Mouse (Mus musculus) testis, adult 2 months (tissue): ENCODE measurements around the gene Gm5129.

Experiments
- CTCF ChIP-seq: fragments of 200-500 bp; IDR thresholded peaks from 2 replicates; pipeline ENCODE4 v1.5.1; 2012; ENCODE audit warnings: low read depth, mild to moderate bottlenecking, inconsistent platforms, low read length, moderate library complexity; ENCODE audit not compliant: control insufficient read depth, insufficient read depth, insufficient replicate concordance
- POLR2A ChIP-seq: fragments of 200-500 bp; IDR thresholded peaks from 2 replicates; pipeline ENCODE4 v1.6.1; 2012; ENCODE audit warnings: low read depth, mild to moderate bottlenecking, inconsistent platforms, low read length, moderate library complexity; ENCODE audit not compliant: control insufficient read depth

- TF ChIP-seq POLR2A (no peak), CTCF (no peak)
Measured at GRCm38 (mm10) chr5:29741093-29741492, 5.4 kb upstream of the Gm5129 start.
